In the genomic region with DNA sequence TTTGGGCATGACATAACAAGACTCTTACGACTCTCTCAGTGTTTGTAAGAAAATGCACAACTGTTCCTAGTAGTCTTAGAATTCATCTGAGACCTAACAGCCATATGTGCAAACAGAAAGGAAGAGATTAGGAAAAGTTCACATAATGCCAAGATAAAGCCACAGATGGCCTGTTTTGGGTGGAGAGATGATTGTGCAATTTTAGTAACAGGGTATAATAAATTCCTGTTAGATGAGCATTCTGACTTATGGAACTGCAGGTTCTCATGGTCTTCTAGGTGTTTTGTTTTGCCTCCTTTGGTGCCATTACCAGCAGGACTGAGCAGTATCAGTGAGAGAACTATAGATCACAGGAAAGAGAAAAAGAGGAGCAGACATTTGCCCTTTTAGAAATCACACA, we compare ENCODE assay signal across 27 mouse cellular contexts.
A peak's percentile ranks its signal among the peaks of the same experiment; 100 is the strongest.
DNase-seq lines count a peak whose midpoint lies in the region; ATAC-seq and TF ChIP-seq lines count a peak whose summit lies in the region.
"Had no signal": no experiment of that assay in that cellular context is flagged by ENCODE, and none has a peak within 500 bp of the region (broad histone marks: within the 10 kb centered on the region; RNA-seq: fewer than 3 reads in every experiment).

No protein-coding gene starts in this region.

- 89% methylated on average over 1 of the region's 1 CpGs for WGBS in forebrain, embryonic 12.5 days

- H3K9ac ChIP-seq in forebrain, embryonic 12.5 days = no peak overlapping the region
- H3K9ac ChIP-seq: embryonic facial prominence, embryonic 13.5 days; forebrain, postnatal 0 days; heart, embryonic 12.5 days; heart, embryonic 15.5 days; hindbrain, embryonic 13.5 days had no signal

- no peaks in the 10 kb centered on the region for H3K9me3 ChIP-seq in forebrain, embryonic 12.5 days
- H3K9me3 ChIP-seq: embryonic facial prominence, embryonic 10.5 days; embryonic facial prominence, embryonic 13.5 days; forebrain, embryonic 10.5 days; heart, embryonic 12.5 days; heart, embryonic 15.5 days; hindbrain, embryonic 10.5 days; hindbrain, embryonic 13.5 days had no signal

- DNase-seq in cerebellum, adult 9-11 months = no peak
- DNase-seq in layer of hippocampus, adult 2 months (ENCODE audit: low spot score in 2 of 2) = no peak
- no peak for DNase-seq in layer of hippocampus, postnatal 14 days (ENCODE audit: low spot score in 2 of 2)
- DNase-seq in brain, adult 2 months (ENCODE audit: low read depth, low spot score) = peak; percentile 24
- DNase-seq: adrenal gland, adult 2 months; adrenal gland, postnatal 14 days; B cell, adult 2 months; cerebellum, adult 18-20 months; cerebellum, adult 9-10 months; cerebellum, postnatal 25 days; forebrain, postnatal 0 days; gastrocnemius, postnatal 25 days; heart, adult 18-20 months; heart, postnatal 10 days; heart, postnatal 36 days had no signal

- no peak overlapping the region for H3K4me3 ChIP-seq in layer of hippocampus, adult 2 months
- H3K4me3 ChIP-seq in forebrain, embryonic 12.5 days (replicated peaks) = no peak overlapping the region
- H3K4me3 ChIP-seq: embryonic facial prominence, embryonic 10.5 days; embryonic facial prominence, embryonic 13.5 days; forebrain, embryonic 10.5 days; heart, embryonic 12.5 days; heart, embryonic 15.5 days; hindbrain, embryonic 10.5 days; hindbrain, embryonic 13.5 days had no signal

- peaks cover 16% of the 10 kb centered on the region; the same call in 1 of the 2 replicates for H3K4me1 ChIP-seq in forebrain, embryonic 12.5 days
- H3K4me1 ChIP-seq: embryonic facial prominence, embryonic 13.5 days; heart, embryonic 12.5 days; heart, embryonic 15.5 days; hindbrain, embryonic 10.5 days had no signal

- no peak overlapping the region for H3K4me2 ChIP-seq in forebrain, embryonic 12.5 days
- H3K4me2 ChIP-seq: embryonic facial prominence, embryonic 13.5 days; heart, embryonic 12.5 days; heart, embryonic 15.5 days; hindbrain, embryonic 13.5 days had no signal

- H3K36me3 ChIP-seq in forebrain, embryonic 12.5 days (replicated peaks) = 0 out of 2 replicates have a peak, but pooled peaks cover 3% of the 10 kb centered on the region
- H3K36me3 ChIP-seq: embryonic facial prominence, embryonic 10.5 days; embryonic facial prominence, embryonic 13.5 days; forebrain, embryonic 10.5 days; heart, embryonic 12.5 days; heart, embryonic 15.5 days; hindbrain, embryonic 10.5 days had no signal

- H3K27me3 ChIP-seq in forebrain, embryonic 12.5 days = no peaks in the 10 kb centered on the region
- H3K27me3 ChIP-seq: embryonic facial prominence, embryonic 13.5 days; heart, embryonic 12.5 days; heart, embryonic 15.5 days; hindbrain, embryonic 13.5 days had no signal

- 0 out of 2 replicates have a peak, but pooled peaks have one; percentile 27 for ATAC-seq in cerebellum, adult (ENCODE audit: insufficient number of reproducible peaks, low FRiP score, low TSS enrichment)
- ATAC-seq in forebrain, embryonic 12.5 days (ENCODE audit: low FRiP score) = no peak
- no peak for ATAC-seq in erythroblast, adult 5-6 weeks (replicated peaks; ENCODE audit: low FRiP score, poor library complexity, severe bottlenecking)
- ATAC-seq: CD4-positive, CD25-positive, alpha-beta regulatory T cell, adult 4 months; forebrain, embryonic 14.5 days; forebrain, postnatal 0 days had no signal

- no peak for TF ChIP-seq CTCF in layer of hippocampus, adult 2 months (conservative IDR thresholded peaks at IDR 0.05)

- H3K27ac ChIP-seq in layer of hippocampus, adult 2 months = 0 out of 2 replicates have a peak overlapping the region, but pooled peaks have one; percentile 28
- no peak overlapping the region for H3K27ac ChIP-seq in forebrain, embryonic 12.5 days
- H3K27ac ChIP-seq: embryonic facial prominence, embryonic 10.5 days; embryonic facial prominence, embryonic 13.5 days; forebrain, embryonic 10.5 days; heart, embryonic 15.5 days; hindbrain, embryonic 10.5 days; hindbrain, embryonic 13.5 days had no signal
